Mouse (Mus musculus) kidney, adult 2 months (tissue): ENCODE data around the gene Ydjc.

Source experiments
- CTCF ChIP-seq: fragments of 200-500 bp; conservative IDR thresholded peaks from 2 replicates; pipeline ENCODE4 v1.5.1; 2011; ENCODE audit warnings: low read depth, mild to moderate bottlenecking, control low read depth, low read length, moderate library complexity, mixed read lengths; ENCODE audit not compliant: insufficient read depth, insufficient read length
- POLR2A ChIP-seq: fragments of 200-500 bp; IDR thresholded peaks from one replicate; pipeline ENCODE4 v1.6.1; 2011; ENCODE audit warnings: low read depth, low read length, control low read depth

DNA sequence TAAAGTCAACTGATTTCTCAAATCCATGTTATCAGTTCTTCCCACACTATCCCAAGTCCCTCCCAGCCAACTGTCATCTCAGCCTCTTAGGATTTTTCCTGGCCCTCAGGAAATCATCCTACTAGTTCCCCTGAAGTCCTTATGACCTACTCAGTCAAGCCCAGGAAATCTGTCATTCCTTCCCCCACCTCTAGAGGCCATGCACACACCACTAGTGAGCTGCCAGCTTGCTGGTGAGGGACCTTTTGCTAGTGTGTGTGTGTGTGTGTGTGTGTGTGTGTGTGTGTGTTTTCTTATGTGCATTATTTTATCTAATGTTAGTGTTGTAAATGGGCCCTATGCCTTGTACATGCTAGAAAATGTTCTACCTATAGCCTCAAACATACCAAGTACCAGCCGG is 17.1 kb upstream of the Ydjc start:
- TF ChIP-seq CTCF: peak; percentile 84
- no peak for TF ChIP-seq POLR2A
